Mouse (Mus musculus) c-Kit-positive CD71-positive TER-119-negative erythroid progenitor cells, embryonic 14.5 days (primary cell): ENCODE data around the gene Zfp740.

Source experiments
- DNase-seq: peaks from one replicate; pipeline ENCODE4 v3.0.0-alpha.2; 2013; ENCODE audit warnings: low read depth

The Zfp740 gene

DNA sequence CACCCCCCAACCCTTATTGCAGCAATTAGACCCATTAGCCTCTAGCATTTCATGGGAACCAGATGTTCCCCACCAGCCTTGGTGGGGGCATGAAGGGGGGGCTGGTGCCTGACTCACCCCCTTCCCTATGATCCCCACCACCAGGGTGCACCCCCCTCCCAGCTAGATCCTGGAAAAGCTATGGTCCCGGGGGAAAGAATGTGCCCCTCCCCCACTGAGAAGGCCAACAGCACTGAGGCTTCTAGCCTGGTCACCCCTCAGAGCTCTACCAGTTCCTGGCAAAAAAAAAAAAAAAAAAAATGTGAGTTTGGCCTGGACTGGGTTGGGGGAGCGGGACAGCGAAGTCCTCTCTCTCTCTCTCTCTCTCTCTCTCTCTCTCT, 45.8 kb downstream of the Zfp740 start:
- no peak for DNase-seq

DNA sequence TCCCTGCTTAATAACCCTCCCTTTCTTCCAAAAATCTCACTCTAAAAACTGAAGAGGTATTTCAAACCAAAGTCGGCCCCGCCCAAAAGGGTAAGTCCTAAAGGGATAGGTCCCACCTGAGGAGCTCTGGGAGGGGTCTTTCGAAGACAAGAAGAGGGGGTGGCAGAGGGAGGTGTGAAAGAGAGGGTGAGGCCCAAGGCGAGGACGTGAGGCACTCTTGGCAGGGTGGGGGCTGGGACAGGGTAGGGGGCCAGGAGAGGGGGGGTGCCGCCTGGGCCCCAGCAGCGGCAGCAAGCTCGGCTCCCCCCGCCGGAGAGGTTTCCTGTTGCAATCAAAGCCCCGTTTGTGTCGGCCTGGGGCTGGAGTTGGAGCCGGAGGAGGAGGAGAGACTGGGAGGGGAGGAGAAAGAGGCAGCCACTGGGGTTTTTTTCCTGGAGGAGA, 46.2 kb downstream of the Zfp740 start:
- DNase-seq = no peak

- DNase-seq = no peak
Observed at GRCm38 (mm10) chr15:102249967-102250366, 46.9 kb downstream of the Zfp740 start.

- DNase-seq = no peak
Observed at GRCm38 (mm10) chr15:102250521-102250920, 47.5 kb downstream of the Zfp740 start.

GRCm38 (mm10) chr15:102255547-102256255, 52.7 kb downstream of the Zfp740 start:
- no peak for DNase-seq

GRCm38 (mm10) chr15:102256431-102257201, 53.6 kb downstream of the Zfp740 start:
- DNase-seq = no peak

DNA sequence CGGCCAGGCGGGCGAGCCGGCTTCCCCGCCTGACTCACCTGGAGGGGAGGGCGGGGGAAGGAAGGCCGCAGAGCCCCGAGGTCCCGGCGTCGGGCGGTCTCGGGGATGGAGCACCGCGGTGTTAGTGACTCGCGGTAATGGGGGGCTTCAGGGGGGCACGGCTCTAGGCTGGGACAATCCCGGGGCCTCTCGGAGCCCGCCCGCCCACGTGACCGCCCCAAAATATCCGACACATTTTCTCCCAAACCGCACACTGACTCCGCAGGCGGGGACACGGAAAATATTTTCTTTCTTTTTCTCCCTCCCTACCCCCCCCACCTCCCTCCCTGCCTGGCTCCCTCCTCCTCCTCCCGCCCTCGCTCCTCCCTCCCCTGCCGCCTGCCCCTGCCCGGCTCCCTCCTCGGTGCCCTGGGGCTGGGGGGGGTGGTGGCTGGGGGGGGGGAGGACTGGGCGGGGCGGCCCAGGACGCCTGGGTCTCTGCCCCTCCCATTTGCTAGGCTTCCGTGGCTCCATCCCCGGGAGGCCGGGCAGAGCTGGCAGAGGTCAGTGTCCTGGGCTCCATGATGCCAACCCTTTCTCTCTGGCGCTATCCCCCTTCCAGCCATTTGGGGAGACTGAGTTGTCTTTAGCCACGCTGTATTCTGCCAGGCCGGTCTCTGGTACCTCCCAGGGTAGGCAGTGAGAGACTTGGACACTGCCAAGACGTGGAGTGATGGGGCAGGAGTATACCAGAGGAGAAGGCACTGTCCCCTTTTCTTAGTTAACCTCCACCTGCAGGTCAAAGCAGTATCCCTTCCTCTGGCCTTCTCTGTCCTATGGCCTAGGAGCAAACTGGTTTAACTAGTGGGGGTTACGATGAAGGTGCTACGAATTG, 54.4 kb downstream of the Zfp740 start, which contains the start of gene Rarg:
Rarg (minus strand) TSS at position 316 of the 874 bp plus-strand sequence.
- no peak for DNase-seq

DNA sequence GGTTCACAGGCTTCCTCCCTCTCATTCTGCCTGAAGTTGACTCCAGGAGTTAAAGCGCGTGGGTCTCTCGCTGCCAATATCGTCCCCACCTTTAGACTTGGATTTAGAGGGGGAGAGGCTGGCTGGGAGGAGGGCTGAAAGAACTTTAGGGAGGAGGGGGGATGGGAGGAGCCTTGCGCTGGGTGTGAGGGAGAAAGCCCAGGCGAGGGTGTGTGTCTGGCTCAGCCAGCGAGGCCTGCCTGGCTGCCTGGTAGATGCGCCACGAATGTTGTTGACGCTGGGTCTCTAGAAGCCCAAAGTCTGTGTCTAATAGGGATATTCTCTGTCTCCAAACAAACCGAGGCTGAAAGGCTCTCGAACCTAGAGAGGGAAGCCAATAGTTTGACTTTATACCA, 55.0 kb downstream of the Zfp740 start:
- no peak for DNase-seq

- DNase-seq = no peak
Observed at GRCm38 (mm10) chr15:102258581-102259253, 55.7 kb downstream of the Zfp740 start.

DNA sequence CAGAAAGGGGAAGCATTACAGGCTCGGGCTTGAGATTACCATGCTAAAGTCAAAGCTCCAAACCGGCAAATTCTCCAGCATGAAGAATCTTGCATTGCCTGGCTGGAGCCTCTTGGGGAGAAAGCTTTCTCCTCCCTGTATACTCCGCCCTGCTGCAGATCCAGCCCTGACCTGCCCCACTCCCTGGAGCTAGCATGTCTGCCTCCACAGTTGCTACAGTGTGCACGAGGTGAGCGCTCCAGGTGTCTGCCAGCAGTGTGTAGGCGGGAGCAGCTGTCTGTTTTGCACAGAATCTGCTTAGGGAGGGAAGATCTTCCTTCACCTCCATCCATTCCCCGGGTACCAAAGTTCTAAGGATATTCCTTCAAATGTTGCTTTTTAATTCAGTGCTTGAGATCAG, 59.5 kb downstream of the Zfp740 start:
- no peak for DNase-seq

DNA sequence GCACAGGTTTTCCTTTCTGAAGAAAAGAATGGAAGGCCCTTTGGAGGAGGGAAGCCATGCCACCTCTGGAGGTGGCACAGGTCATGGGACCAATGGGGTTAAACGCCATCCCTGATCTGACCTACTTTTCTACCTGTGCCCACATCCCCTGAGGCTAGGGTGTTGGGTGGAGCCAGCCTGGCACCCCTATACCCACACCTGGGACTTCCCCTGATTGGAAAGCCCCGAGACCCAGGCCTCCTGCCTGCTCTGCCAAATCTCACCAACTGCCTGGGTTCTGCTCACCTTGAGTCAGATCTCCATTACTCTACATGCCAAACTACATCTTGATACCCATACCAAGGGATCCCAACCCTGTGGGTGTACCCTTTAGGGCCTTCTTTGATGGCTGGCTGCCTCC, 60.0 kb downstream of the Zfp740 start:
- DNase-seq = no peak
